Mouse (Mus musculus) fat pad, adult 2 months (tissue): Measurements from ENCODE around the gene Gm5426.
"Not testable (repeated sequence)": the region's sequence is repeated elsewhere in the genome, so short reads cannot be mapped to it uniquely, and the experiment has no call there.

Experiments
- DNase-seq: peaks from one replicate; pipeline ENCODE4 v3.0.0-alpha.2; 2011; ENCODE audit warnings: low read depth, low spot score; ENCODE audit errors: extremely low read depth

Gm5426 gene

DNA sequence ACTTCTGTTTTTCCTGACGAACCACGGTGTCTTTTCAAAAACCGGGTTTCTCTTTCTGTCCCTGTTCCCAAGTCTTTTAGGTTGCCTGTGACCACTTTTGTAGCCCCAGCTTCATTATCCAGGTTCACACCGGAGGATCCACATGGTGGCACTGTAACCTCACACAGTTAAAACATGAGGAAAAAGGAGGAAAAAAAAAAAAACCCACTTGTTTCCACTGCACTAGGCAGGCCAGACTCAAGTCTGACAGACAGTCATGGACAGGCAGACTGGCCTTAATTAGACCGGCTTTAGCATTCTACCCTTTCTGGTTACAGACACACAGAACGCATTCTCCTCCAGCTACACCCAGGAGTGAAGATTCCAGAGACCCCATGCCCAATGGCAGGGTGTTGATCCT lies 4.2 kb upstream of the Gm5426 start:
- DNase-seq = no peak

DNA sequence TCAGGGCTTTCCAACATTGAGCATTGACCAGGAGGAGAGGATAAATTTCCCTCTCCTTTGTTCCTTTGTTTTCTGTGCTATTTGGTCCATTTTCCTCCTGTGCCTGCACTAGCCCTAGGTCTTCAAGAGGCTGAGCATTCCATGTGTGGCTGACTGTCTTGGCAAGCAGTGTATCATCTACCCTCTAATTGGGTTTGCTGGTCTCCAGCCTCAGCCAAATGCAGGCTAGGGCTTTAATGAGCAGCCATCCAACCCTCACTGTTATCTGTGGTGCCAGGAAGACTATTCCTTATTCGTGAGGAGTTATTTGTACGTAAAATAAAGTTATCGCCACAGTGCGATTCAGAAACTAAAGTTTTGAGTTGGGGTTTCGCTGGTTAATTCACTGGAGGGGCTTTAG lies 2.2 kb downstream of the Gm5426 start:
- no peak for DNase-seq

DNA sequence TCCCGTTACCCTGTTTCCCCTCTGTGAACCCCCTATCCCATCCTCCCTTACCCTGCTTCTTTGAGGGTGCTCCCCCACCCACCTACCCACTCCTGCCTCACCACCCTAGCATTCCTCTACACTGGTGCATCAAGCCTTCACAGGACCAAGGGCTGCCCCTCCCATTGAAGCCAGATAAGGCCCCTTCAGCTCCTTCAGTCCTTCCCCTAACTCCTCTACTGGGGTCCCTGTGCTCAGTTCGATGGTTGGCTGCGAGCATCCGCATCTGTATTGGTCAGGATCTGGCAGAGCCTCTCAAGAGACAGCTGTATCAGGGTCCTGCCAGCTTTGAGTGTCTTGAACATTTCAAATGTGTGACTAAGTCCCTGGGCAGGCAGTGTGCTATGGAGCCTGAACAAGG lies 2.9 kb downstream of the Gm5426 start:
- DNase-seq = not testable (repeated sequence)

DNA sequence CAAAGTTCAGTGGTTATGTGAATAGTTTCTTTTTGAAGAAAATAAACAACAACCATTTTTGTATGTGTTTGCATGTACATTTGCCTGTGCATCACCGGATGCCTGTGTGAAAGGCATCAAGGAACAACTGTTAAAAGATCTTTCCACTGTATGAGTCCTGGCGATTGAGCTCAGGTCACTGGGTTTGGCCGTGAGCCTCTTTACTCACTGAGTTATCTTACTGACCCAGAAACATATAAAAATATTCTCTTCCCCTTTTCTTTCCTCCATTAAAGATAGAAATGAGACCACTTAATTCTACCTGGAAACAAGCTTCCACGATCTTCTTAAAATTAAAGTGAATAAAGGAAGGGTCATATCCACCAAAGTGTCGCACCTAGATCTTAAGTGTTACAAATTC lies 10.2 kb downstream of the Gm5426 start:
- no peak for DNase-seq

DNA sequence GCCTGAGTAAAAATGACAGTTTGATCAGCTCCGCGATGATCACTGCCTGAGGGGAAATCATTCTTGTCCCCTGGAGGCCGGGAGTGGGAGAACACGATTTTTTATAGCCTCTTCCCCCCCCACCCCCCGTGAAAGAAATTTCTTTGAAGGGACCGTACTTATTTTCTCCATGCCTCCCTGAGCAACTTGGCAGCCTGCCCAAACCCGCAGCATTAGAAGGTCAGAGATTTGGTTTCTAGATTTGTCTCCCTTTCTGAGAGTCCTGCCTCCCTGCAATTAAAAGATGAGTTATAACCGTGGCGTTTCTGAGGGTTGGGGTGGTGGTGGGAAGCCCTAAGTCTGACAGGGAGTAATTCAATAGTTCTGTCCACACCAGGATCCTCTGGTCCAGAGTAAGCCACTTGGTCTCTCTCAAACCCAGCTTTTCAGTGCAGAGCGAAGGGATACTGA lies 11.9 kb downstream of the Gm5426 start:
- no peak for DNase-seq

DNA sequence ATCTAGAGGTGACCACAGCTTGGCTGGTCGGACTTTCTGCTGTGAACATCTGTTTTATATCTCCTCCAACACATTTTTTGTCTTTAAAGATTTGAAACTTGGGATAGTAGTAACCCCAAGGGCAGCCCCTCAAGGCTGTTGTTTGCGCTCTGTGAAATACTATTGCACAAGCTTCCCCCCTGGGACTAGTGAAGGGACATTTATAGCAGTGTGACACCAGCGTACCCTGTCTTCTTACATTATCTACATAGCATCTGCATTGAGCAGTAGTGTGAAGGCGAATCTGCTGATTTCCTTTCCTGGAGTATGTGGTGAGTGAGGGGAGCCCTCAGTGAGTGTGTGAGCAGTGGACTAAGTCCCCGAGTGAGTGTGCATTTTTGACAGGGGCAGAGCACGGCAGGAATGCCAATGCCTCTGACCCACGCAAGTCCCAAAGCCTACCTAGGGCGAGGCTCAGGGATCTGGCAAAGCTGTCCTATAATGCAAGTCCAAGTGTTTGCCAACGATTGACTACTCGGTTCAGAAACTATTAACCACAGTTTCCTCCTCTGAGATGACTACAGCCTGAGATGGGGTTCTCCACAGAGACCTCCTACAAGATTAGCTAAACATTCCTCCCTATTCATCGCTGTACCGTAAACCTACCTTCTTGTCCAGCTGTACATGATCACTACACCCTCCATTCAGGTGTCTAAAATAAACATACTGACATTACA lies 14.2 kb downstream of the Gm5426 start:
- no peak for DNase-seq

DNA sequence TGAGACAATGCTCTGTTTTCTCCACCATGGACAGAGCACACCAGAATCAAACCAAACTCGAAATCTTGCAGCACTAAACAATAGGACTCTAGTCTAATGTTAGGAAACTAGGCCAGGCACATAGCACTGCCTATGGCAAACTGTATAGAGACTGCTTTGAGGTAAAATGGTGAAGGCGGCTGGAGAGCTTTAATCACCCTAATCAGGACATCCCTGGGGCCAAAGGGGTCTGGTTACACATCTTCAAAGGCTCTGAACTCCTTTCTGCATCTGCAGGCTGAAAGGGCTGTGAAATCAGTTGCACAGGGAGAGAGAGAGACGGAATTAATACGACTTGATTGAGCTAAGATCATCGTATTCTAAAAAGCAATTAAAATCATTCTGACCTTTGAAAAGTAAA lies 16.9 kb downstream of the Gm5426 start:
- no peak for DNase-seq

DNA sequence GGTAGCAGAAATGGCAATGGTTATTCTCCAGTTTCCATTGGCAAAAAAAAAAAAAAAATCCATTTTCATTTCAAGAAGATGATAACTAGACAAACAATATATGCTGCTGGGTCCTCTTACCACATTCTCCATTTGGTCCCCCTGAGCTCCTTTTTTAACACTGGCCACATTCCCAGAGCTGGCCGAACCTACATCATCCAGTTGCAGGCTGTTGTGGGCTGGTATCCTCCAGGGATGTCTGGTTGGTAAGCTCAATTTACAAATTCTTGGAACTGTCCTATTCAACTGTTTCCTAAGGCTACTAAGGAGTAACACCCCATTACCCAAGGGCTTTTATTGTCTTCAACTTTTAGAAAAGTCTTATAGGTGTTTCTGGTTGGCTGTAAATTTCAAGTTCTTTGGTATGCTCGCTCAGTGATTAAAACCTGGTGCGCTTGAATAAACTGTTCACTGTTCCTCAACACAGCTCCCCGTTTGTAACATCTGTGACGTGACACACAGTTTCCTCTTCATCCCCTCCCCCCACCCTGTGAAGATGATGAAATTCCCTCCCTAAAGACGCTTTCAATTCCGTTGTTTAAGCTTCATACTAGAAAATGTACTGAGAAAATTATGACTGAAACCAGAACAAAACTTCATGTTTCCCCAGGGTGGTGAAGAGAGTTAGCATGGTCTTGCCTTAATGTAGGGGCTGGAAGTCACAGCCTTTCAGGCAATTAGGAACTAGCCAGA lies 26.7 kb downstream of the Gm5426 start:
- no peak for DNase-seq

DNA sequence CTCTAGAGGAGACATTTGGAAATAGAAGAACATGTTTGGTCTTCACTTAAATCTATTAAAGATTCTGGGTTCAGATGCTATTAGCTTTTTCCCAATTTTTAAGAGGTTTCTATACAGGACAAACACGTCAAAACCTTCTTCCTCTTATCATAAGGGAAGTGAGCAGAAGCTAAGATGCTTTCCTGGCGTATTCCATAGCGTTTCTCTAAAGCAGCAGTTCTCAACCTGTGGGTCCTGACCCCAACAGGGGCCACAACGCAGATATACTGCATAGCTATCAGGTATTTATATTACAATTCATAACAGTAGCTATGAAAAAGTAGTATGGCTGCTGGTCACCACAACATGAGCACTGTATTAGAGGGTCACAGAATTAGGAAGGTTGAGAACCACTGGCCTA lies 27.4 kb downstream of the Gm5426 start:
- DNase-seq = no peak

DNA sequence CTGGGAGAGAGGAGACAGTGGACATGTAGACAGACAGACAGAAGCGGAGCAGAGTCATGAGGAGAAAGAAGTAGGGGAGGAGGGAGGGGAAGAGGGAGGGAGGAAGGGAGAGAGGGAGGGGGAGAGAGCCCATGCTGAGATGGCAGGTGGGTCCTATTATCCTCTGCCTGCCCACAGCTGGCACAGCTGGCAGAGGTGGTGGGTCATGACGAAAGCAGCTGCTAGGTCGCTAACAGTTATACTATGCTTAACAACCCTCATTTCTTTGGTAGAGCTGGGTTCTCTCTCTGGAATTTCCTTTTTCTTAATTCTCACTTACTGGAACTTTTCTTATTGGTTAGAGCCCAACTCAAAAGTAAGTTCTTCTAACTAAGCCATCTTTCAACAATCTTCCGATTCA lies 28.9 kb downstream of the Gm5426 start:
- DNase-seq = no peak

DNA sequence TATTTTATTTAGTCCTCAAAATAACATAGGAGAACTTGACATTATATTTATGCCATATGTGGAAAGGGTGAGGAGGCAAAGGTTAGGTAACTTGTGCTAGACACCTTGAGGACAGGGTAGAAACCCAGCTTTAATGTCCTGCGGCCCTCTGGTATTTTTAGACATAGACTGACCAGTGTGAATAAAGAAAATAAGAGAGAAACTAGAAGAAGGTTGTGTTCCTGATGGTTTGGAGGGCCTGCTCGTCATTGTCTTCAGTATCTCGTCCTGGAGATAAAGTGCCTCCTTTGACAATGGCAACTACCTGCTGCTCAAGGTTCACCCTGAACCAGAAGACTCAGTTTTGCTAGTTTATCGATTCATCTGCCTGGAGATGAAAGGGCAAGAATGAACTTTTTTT lies 32.6 kb downstream of the Gm5426 start:
- DNase-seq = no peak

DNA sequence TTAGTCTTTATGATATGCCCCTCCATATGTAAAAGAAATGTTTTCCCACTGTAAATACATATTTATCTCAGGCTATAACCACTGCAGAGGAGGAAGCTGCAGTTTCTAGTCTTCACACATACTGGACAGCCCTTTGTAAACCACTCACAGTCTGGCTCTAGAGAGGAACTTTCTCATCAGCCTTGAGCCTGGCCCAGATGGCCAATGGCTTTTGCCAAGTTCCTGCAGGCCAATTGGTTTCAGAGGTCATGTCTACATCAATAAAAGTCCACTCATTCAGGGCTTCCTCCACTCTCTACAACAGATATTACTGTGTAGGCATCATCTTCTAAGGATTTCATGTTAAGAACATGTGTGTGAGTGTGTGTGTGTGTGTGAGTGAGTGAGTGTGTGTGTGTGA lies 35.1 kb downstream of the Gm5426 start:
- DNase-seq = no peak

DNA sequence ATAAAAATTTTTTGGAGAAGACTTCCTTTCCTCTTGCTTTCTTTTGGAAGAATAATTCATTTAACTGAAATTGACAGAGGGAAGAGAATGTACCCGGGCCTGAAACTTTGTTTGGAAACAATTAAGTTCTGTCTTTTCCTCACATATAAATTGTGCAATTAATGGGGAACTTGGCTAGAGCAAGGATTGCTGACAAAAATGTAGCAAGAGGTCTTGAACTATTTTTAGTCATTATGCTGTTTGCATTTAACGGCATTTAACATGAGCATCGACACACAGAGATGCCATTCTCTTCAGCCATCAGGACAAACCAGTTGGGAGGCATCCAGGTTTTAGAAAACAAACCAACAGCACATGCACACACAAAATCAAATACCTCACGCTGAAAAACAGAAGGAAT lies 36.6 kb downstream of the Gm5426 start:
- DNase-seq = no peak

DNA sequence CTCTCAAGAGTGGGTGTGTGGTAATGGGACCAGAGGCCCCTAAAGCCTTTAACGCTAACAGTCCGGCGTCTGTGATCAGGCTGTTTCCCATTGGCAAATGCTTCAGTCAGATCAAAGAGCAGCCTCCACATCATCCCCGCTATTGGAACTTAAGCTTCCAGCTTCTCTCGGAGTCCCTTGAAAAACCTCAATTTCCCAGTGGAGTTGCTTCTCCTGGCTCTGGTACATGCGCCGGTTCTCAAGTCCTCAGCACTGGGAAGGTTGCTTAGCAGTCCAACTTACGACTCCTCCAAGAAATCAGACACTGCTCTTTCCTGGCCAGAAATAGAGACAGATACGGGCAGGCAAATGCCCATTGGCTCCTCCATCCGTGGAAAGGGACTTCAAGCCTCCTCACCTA lies 37.4 kb downstream of the Gm5426 start:
- no peak for DNase-seq

DNA sequence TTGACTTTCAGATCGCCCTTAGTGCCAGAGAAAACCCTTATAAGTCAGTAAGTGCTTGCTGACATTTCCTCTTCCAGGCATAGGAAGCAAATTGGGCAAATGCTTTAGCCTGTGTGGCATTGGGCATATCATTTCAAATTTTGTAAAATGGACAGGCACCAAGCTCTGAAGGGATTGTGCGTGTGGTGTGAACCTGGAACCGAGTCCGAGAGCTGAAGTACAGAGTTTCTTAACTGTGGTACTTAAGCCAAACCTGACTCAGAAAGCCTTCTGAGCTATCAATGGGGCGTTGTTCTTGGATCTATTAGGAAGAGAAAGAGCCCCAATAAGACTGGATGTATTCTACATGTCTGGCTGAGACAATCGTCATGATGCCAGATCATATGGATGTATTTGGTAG lies 40.5 kb downstream of the Gm5426 start:
- DNase-seq = no peak

DNA sequence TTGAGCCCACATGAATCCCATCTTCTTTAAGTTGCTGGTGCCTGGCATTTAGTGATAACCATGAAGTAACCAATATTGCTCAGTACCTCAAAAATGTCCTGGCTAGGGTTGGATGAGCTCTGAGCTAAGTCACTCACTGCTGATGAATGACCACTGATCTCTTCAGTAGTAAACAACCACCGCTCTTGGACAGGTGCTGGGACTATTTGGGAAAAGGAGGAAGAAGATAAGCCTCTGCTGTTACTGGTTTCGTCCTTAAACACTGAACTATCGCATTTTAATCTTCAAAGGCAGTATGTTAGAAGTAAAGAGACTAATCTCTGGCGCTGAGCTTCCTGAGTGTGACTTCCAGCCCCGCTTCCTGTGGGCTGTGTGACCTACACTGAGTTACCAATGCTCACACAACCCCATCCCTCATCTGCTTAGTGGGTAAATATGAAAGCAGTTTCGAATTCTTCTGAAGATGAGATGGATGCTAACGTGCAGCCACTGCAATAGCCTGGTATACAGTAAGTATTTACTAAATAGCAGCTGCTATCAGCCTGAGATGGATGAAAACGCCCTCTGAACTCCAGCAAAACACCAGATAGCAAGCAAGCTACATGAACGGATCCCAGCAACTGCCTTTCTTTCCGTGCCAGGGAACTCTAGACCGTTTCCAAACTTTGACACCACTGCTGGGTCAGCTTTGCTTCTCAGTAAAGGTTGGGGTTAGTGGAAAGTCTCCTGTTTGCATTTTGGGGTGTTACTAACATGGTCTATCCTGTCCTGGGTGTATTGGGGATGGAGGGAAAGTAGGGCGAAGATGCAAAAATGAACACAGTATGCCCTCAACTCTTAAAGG lies 44.4 kb downstream of the Gm5426 start:
- no peak for DNase-seq

DNA sequence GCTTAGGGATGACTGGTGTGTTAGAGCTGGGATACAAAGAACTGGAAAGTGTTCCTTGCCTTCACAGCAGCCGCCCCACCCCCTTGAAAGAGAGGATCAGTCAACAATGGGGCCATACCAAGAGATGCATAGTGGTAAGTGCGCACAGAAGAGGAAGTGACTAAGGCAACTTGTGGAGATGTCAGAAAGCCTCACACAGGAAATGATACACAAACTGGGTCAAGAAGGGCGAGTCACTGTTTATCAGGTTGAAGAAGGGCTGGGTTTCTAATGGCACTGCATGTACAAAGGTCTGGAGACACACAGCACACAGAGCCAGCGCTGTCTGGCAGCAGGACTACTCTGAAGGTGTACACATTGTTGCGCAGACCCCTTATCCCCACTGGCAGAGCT lies 45.0 kb downstream of the Gm5426 start:
- DNase-seq = no peak

DNA sequence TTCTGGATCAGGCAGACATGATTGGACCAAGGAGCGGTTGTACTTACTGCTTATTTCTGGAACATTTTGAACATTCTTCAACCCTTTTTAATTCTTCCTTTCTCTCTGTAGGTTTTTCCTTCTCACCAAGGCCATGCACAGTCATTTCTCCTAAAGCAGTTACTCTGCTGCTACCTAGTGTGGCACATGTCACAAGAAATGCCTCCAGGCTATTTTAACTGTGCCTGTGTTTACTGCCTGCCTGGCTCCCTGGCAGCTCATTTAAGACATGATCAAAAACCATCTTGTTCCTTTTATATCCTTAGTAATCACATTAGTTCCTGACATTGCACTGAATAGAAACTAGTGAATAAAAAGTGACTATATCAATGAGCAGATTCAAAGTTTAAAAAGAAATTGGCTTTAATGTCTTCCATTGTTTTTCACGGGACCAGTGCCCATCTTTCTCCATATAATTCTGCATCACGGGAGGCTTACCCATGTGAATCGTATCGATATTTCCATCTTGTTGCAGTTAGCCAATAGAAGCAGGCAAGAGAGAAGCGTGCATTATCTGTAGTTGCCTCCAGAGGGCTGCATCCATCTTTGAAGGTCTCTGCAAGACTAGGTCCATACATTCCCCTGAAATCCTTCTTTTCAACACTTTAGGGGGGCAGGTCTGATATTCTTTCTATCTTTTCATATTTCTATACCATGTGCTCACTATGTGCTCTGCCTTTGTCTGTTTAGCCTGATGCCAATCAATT lies 45.7 kb downstream of the Gm5426 start:
- DNase-seq = no peak

DNA sequence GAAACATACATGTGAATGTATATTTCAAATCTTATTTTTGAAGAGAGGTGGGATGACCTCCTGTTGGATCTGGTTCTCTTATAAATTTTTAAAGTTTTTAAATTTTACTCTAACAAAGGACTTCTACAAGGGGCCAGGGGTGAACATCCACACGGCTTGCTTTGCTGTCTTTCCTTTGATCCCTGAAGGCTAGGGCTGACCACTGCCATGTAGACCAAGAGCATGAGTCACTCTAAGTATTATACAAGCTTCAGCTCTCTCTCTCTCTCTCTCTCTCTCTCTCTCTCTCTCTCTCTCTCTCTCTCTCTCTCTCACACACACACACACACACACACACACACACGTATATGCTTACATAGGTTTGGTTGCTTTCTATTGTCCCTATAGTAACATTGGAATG lies 48.6 kb downstream of the Gm5426 start:
- DNase-seq = no peak

DNA sequence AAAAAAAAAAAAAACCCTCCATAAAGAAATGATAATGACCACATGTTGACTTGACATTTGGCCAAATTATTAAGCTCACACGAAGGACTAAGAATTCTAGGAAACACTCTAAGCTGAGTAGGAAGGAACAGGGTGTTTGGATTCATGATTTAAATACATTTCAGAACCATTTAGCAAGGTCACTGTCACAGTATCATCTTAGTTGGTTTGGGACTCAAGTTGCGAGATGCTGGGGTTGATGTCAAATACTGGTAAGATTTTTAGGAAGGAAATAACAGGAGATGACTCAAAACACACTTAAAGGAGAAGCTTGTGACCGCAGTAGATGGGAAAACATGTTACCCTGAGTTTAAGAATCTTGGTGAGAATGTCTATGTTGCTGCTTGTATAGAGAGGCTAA lies 49.2 kb downstream of the Gm5426 start:
- DNase-seq = no peak
